Mouse (Mus musculus) ovary, adult 10 weeks (tissue): ENCODE results near the gene Nphp1. TPM values are rescaled to one million over a fixed set of nuclear protein-coding genes. Genes with fewer than 3 reads are reported as not detected.

Experiments
- polyA plus RNA-seq: library from polyadenylated mRNA; stranded (reverse); fragments of 350-450 nt; fragmentation: Illumina TruSeq; extraction: RNeasy Lipid Tissue Mini Kit (QIAGEN cat#74804); gene quantifications from one replicate; pipeline ENCODE4 v1.2.3, GENCODE M21; 2014

The Nphp1 gene
- 14.5 TPM for polyA plus RNA-seq

DNA sequence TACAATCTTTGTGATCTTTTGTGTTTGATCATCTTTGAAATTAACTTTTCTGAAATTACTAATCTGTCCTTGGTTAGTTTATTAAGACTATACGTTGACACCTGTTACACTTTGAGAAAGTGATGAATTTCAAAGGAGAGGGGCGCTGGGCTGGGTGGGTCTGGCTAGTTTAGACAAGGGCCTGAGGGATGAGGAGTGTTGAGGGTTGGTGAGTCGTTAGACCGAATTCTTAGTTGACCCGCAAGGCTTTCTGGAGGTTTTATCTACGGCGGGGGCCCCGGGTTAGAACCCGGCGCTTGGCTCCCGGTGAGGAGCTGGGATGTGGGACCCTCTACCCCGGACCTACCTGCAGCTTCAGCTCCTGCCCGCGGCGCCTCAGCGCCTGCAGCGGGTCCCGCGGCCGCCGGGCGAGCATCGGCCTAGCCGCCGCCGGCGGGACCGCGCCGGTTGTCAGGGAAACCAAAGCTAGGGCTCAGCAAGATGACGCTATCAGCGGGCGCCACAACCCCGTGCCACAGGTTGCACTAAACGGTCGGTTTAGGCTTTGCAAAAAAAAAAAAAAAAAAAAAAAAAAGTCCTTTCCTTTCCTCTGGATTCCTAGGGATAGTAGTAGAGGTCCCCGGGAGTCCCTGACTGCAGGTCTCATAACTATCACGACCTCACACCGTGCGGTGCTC lies at the start of gene Nphp1:
Gene Nphp1 (minus strand): TSS at position 458 of the 677 bp plus-strand sequence.

GRCm38 (mm10) chr2:127831401-127832102 lies 42.9 kb upstream of the Nphp1 start, which contains the start of gene Bub1:
Gene Bub1 (minus strand): TSS chr2:127831865.

DNA sequence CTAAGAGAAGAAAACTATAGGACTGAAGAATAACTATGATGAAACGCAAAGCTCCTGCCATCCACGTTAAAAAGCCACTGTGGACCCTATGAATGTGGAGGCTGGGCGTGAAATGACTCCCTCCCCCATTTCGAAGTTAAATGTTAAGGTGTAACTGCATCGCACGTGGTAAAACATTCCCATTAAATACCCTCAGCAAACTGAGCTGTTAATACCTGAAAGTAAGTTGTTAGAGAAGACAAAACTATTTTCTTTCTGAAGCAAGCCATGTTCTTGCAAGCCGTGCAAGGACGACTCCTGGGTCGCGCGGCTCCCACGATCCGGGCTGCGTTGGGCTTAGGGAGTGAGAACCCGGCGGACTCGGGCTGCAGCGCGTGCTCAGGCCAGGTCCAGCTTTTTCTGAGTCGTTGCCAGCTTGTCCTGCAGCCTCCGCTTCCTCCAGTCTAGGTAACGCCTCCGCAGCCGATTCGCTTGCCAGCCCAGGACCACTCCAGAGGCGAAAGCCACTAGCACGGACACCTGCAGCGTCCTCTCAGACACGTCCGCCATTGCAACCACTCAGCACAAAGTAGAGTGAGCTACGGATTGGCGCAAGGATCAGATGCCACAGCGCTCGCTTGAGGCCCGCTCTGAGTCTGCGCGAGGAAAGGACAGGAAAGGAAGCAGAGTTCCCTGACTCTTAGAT lies 3.4 kb upstream of the Nphp1 start, which contains the start of gene Mtln:
Gene Mtln (minus strand): TSS at position 570 of the 685 bp plus-strand sequence.

GRCm38 (mm10) chr2:127729671-127730070 lies 59.0 kb downstream of the Nphp1 start, which contains the start of gene Mall:
Gene Mall (minus strand): TSS chr2:127729932.

Other genes with a start within 250 kb of the Nphp1 start
- 0.14 TPM for gene Prom2, start 247.4 kb downstream of the Nphp1 start, polyA plus RNA-seq
- gene Zfp661, start 201.8 kb downstream of the Nphp1 start, polyA plus RNA-seq = 6.9 TPM
- gene Mrps5, start 201.7 kb downstream of the Nphp1 start, polyA plus RNA-seq = 17.5 TPM
- gene Mal, start 132.2 kb downstream of the Nphp1 start, polyA plus RNA-seq = 17.5 TPM
- gene Mall, start 59.0 kb downstream of the Nphp1 start, polyA plus RNA-seq = 0.97 TPM
- gene Mtln, start 3.6 kb upstream of the Nphp1 start, polyA plus RNA-seq = 48.2 TPM
- gene Bub1, start 43.0 kb upstream of the Nphp1 start, polyA plus RNA-seq = 86.8 TPM
- 0.40 TPM for gene Acoxl, start 50.0 kb upstream of the Nphp1 start, polyA plus RNA-seq